Mouse (Mus musculus) embryonic fibroblast, embryonic 13.5 days (primary cell): ENCODE measurements at regions not wholly inside any gene's neighbourhood (a gene's known extent, or its start where the extent isn't known, plus 50 kb on each side); places are given as distances from the start of the nearest gene placed in this dataset.

Source experiments
- CTCF ChIP-seq: IDR thresholded peaks from 2 replicates; pipeline ENCODE4 v1.5.1; 2011; ENCODE audit warnings: mild to moderate bottlenecking, control low read depth, low read length, moderate library complexity, borderline replicate concordance; ENCODE audit not compliant: insufficient read depth
- POLR2A ChIP-seq: IDR thresholded peaks from 2 replicates; pipeline ENCODE4 v1.6.1; 2011; ENCODE audit warnings: low read depth, mild to moderate bottlenecking, control low read depth, low read length, moderate library complexity

DNA sequence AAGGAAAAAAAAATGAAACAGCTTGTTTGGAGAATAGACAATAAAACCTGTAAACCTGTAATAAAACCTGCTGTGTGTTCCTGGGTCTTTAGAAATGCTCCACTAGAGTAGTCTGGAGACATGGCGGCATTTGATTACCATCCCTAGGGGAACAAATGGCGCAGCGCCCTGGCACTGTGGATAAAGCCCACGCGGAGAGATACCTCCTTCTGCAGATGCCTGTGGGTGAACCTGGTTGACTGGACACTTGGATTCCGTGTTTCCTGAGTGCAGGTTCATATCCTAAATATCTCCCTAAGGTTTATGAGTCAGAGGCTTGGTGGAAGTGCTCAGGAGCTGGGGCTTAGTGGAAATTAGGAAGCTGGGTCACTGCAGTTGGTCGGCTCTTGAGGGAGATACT, 158.1 kb downstream of the Gm11011 start:
- no peak for TF ChIP-seq CTCF
- no peak for TF ChIP-seq POLR2A
